Mouse (Mus musculus): ENCODE measurements around the gene Rxylt1.

- TF ChIP-seq CTCF (IDR thresholded peaks at IDR 0.05; ENCODE audit: extremely low read depth, insufficient read depth, insufficient read length, insufficient replicate concordance) (no peak), POLR2A (IDR thresholded peaks at IDR 0.05; ENCODE audit: low read depth, low read length) (no peak)
These were observed 650 bp downstream of the Rxylt1 start for GRCm38 (mm10) chr10:122096462-122096979.
